Mouse (Mus musculus) liver, embryonic 12.5 days (tissue): ENCODE measurements around the gene Jak2. TPM values are rescaled to one million over a fixed set of nuclear protein-coding genes. Genes with fewer than 3 reads are reported as not detected.

Experiments
- ATAC-seq: fragments of 200-750 bp; cut with Nextera tagmentation; 2 replicates; pipeline ENCODE4 v1.8.0; 2017; ENCODE audit warnings: moderate number of reproducible peaks, mild to moderate bottlenecking, moderate library complexity
- H3K27ac ChIP-seq: fragments of 300-500 bp; sonication (generic); 2 replicates; pipeline ENCODE4 v1.5.1; 2016; ENCODE audit warnings: mild to moderate bottlenecking
- H3K27me3 ChIP-seq: fragments of 300-500 bp; sonication (generic); replicated peaks from 2 replicates; pipeline ENCODE4 v1.6.1; 2016; ENCODE audit warnings: mild to moderate bottlenecking, moderate library complexity
- H3K36me3 ChIP-seq: fragments of 300-500 bp; sonication (generic); 2 replicates; pipeline ENCODE4 v1.6.1; 2016; ENCODE audit warnings: mild to moderate bottlenecking, moderate library complexity
- H3K4me1 ChIP-seq: fragments of 300-500 bp; sonication (generic); 2 replicates; pipeline ENCODE4 v1.6.1; 2016
- H3K4me2 ChIP-seq: fragments of 300-500 bp; sonication (generic); 2 replicates; pipeline ENCODE4 v1.6.1; 2016; ENCODE audit warnings: mild to moderate bottlenecking, moderate library complexity
- H3K4me3 ChIP-seq: fragments of 300-500 bp; sonication (generic); 2 replicates; pipeline ENCODE4 v1.5.1; 2016; ENCODE audit warnings: mild to moderate bottlenecking, moderate library complexity
- H3K9ac ChIP-seq: fragments of 300-500 bp; sonication (generic); 2 replicates; pipeline ENCODE4 v1.6.1; 2016; ENCODE audit warnings: mild to moderate bottlenecking, moderate library complexity
- H3K9me3 ChIP-seq: fragments of 300-500 bp; sonication (generic); replicated peaks from 2 replicates; pipeline ENCODE4 v1.6.1; 2016; ENCODE audit warnings: mild to moderate bottlenecking, moderate library complexity
- WGBS: fragments of 180-500 bp; shearing (Covaris S2); methylation state at CpG from one replicate; pipeline ENCODE4 v1.1.7; 2016; ENCODE audit not compliant: insufficient replicate concordance; 5-methylcytosine and 5-hydroxymethylcytosine counted together
- polyA plus RNA-seq: library from polyadenylated mRNA; unstranded; fragments of >200 nt; fragmentation: Nextera tagmentation; extraction: Ambion mirVana; gene quantifications from 2 replicates; pipeline ENCODE4 v1.2.1, GENCODE M21; 2016

Jak2 gene
- polyA plus RNA-seq, result 21.1 and 22.4 TPM in 2 replicates

DNA sequence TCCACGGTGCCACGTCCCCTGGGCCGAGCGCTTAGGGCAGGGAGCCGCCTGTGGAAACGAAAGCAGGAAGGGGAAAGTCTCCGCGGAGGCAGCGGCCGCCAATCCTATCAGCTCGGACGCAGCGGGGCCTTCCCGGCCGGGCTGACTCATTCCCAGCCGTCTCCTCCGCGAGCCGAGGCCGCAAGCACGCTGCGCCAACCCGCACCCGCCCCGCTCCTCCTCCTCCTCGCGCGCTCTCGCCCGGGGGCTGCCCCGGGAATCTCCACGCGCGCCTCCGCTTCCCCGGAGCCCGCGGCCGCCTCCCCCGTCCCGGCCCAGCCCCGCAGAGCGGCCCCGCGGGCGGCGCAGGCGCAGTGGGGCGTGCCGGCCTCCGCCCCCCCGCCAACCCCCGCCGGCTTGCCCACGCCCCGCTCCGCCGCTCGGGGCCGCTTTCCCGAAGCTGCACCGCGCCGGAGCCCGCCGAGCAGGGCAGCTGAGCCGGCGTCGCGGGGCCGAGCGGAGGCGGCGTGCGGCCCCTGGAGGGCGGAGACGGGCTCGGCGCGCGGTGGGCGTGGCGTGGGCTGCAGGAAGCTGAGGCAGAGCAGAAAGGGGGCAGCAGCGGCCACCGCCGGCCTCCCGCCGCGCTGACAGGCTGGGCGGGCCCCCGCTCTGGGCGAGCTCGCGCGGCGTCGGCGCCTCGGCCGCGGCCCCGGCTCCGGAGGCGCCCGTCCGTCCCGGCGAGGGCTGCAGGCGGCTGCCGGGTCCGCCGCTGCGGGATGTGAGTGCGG, at the start of gene Jak2:
Jak2 (plus strand) TSS at position 638 of the 767 bp plus-strand sequence.
- Histone ChIP-seq H3K4me1 (peaks cover 45% of the 10 kb centered on the region), H3K27me3 (no peaks in the 10 kb centered on the region), H3K4me2 (peak within 1 kb of the TSS; percentile 74), H3K4me3 (peak within 1 kb of the TSS; percentile 99), H3K36me3 (peaks cover 23% of the 10 kb centered on the region), H3K9me3 (no peaks in the 10 kb centered on the region), H3K9ac (peak within 1 kb of the TSS; percentile 100), H3K27ac (peak within 1 kb of the TSS; percentile 100)
- WGBS, result under 1% methylated on average over 99 of the region's 114 CpGs
- ATAC-seq, result peak; percentile 91

DNA sequence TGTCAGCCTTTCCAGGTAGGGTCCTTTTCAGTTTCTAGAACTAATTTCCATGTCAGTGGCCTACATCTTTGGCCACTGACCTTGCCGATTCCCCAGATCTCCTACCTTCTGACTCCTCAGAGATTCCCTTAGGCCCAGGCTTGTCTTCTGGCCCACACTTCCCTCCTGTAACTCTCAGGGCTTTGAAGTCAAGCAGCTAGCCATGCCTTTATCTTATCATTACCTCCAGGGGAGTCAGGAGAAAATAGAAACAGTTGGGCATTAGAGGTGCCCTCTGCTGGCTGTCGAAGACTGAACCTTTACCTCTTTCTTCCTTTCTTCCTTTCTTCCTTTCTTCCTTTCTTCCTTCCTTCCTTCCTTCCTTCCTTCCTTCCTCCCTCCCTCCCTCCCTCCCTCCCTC, 48.3 kb upstream of the Jak2 start:
- no peaks in the 10 kb centered on the region for H3K36me3 ChIP-seq
- ATAC-seq, result peak; percentile 90
- 0 out of 2 replicates have a peak, but pooled peaks cover 5% of the 10 kb centered on the region for H3K9me3 ChIP-seq
- H3K27me3 ChIP-seq, result no peaks in the 10 kb centered on the region
- H3K4me1 ChIP-seq, result peaks cover 43% of the 10 kb centered on the region
- H3K4me2 ChIP-seq, result 0 out of 2 replicates have a peak overlapping the region, but pooled peaks have one; percentile 15
- 6% methylated on average over 2 of the region's 2 CpGs for WGBS
- peak overlapping the region; percentile 24; the same call in 1 of the 2 replicates for H3K9ac ChIP-seq
- H3K27ac ChIP-seq, result peak overlapping the region; percentile 68
- no peak overlapping the region for H3K4me3 ChIP-seq

DNA sequence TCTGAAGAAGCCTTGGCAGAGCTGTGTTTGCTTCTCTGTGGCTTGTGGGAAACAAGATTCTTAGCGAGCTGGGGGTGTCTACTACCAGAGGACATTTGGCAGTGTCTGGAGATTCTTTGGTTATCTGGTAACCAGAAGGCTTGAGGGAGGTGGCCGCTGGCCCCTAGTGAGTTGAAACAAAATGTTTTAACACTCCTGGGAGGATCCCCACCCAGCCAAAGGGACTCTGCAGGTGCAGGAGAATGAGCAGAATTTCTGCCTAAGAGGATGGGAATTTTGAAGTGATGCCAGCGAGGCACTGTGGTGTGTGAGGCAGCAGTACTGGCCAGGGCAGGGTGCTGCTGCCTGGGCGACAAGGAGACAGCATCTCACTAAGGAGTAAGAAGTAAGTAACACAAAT, 47.0 kb upstream of the Jak2 start:
- ATAC-seq, result 0 out of 2 replicates have a peak, but pooled peaks have one; percentile 42
- 57% methylated on average over 4 of the region's 4 CpGs for WGBS
- peaks cover 35% of the 10 kb centered on the region for H3K4me1 ChIP-seq
- no peak overlapping the region for H3K4me2 ChIP-seq
- H3K9me3 ChIP-seq, result 0 out of 2 replicates have a peak, but pooled peaks cover 5% of the 10 kb centered on the region
- no peaks in the 10 kb centered on the region for H3K36me3 ChIP-seq
- H3K27ac ChIP-seq, result peak overlapping the region; percentile 49
- peak overlapping the region; percentile 10 for H3K9ac ChIP-seq
- no peak overlapping the region for H3K4me3 ChIP-seq
- no peaks in the 10 kb centered on the region for H3K27me3 ChIP-seq

DNA sequence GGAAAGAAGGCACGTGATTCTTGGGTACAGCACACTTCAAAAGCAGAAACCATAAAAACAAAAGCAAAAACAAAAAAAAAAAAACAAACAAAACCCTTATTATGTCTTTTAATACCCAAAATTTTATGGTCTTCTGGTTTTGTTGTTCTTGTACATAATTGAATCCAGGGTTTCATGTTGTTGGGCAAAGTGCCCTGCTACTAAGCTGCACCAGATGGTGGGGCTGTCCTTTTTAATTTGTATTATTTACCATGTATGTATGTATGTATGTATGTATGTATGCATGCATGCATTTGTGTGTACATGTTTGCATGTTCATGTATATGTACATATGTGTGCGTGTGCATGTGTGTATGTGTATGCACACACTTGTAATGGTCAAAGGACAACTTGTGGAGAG, 46.4 kb upstream of the Jak2 start:
- Histone ChIP-seq H3K9ac (no peak overlapping the region), H3K36me3 (no peaks in the 10 kb centered on the region), H3K4me1 (peaks cover 29% of the 10 kb centered on the region), H3K27ac (no peak overlapping the region), H3K27me3 (no peaks in the 10 kb centered on the region), H3K4me2 (no peak overlapping the region), H3K4me3 (no peak overlapping the region), H3K9me3 (0 out of 2 replicates have a peak, but pooled peaks cover 5% of the 10 kb centered on the region)
- no peak for ATAC-seq
- 73% methylated on average over 2 of the region's 2 CpGs for WGBS

DNA sequence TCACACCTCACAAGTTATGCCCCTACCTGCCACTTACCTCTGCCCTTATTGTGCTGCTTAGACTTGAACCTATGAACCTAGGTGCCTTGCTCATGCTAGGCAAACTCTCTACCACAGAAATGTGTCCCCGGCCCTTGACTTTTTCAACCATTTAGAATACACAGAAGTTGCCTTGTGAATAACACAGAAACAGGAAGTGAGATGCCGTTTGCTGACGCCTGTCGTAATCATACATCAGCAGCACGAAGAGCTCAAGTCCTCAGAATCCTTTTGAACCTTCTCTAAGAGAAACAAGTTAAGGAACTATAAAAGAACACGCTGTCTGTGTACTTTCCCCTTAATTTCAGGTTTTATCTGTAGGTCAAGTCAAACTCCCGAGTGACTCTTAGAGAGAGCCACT, 41.7 kb upstream of the Jak2 start:
- 57% methylated on average over 7 of the region's 7 CpGs for WGBS
- no peak for ATAC-seq
- H3K27me3 ChIP-seq, result no peaks in the 10 kb centered on the region

DNA sequence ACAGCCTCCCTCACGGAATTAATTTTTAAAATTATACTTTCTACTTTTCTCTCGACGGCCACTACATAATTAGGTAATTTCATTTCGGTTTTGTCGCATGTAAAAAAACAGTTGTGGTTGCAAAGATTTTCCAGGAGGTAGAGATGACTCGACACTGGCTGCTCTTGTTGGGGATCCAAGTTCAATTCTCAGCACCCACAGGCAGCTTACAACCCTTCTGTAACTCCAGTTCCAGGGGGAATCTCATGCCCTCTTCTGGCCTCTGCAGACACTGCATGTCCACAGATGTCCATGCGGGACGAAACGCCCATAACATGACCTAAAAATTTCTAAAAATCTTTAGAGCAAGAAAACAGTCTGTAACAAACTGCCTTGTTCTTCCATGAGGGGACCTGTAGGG, 41.3 kb upstream of the Jak2 start:
- no peak overlapping the region for H3K27ac ChIP-seq
- H3K27me3 ChIP-seq, result no peaks in the 10 kb centered on the region
- no peak overlapping the region for H3K4me2 ChIP-seq
- H3K4me3 ChIP-seq, result no peak overlapping the region
- no peak for ATAC-seq
- 87% methylated on average over 9 of the region's 9 CpGs for WGBS
- H3K9me3 ChIP-seq, result no peaks in the 10 kb centered on the region
- peaks cover under 1% of the 10 kb centered on the region; the same call in 1 of the 2 replicates for H3K4me1 ChIP-seq
- no peak overlapping the region for H3K9ac ChIP-seq
- H3K36me3 ChIP-seq, result no peaks in the 10 kb centered on the region

More for the DNA sequence above, 41.7 kb upstream of the Jak2 start:
- Histone ChIP-seq H3K9ac (no peak overlapping the region), H3K4me2 (no peak overlapping the region), H3K27ac (no peak overlapping the region), H3K9me3 (no peaks in the 10 kb centered on the region), H3K36me3 (no peaks in the 10 kb centered on the region), H3K4me1 (peaks cover 5% of the 10 kb centered on the region), H3K4me3 (no peak overlapping the region)

DNA sequence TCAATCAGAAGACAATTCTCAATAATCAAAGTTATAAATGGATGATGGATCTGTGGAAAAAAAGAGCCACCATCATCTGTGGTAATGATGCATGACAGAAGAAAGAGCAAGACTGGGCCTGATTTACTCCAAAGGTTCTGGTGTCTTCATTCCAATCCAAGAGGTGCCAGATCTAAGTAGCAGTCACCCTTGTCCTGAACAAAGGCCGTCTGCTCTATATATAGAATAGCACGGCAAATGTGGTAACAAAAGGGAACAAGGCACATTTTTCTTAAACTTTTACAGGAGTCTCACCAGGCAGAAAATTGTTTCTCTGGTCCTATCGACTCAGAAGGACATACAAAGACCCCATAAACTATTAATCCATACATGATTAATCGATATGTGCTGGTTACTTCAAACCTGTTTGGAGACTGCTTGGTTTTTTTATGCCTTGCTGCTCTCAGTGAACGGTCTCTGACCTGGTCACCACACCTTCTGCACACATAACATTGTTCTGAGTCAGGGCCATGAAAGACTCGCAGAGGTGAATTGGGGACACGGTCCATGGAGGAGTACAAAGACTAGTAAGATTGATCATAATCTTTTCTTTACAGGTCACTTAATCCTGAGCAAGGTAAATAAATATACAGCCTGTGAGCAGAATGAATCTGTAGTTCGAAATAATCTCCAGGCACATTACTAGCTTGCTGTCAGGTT, 35.7 kb upstream of the Jak2 start:
- no peak overlapping the region for H3K9ac ChIP-seq
- 65% methylated on average over 8 of the region's 8 CpGs for WGBS
- no peaks in the 10 kb centered on the region for H3K27me3 ChIP-seq
- no peak overlapping the region for H3K4me3 ChIP-seq
- H3K4me2 ChIP-seq, result no peak overlapping the region
- no peak overlapping the region for H3K27ac ChIP-seq
- H3K9me3 ChIP-seq, result no peaks in the 10 kb centered on the region
- ATAC-seq, result no peak
- H3K36me3 ChIP-seq, result no peaks in the 10 kb centered on the region
- H3K4me1 ChIP-seq, result no peaks in the 10 kb centered on the region

DNA sequence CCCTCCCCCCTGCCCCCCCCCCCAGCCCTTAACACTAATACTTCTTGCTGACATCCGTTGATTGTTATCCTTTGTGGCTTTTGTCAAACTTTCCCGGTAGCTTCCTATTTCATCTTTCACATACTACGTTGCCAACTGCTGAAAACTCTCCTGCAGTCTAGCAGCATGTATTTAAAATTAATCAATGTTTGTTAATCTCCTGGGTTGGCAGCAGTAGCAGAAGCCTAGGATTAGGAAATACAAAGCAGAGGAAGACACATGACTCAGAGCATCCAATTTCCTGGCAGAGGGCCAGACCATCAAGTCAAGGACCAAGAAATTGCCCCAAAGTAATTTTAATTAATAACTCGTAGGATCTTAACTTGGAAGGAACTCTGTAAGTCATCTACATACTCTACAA, 29.8 kb upstream of the Jak2 start:
- H3K36me3 ChIP-seq, result no peaks in the 10 kb centered on the region
- no peak overlapping the region for H3K4me3 ChIP-seq
- H3K27ac ChIP-seq, result no peak overlapping the region
- 52% methylated on average over 4 of the region's 4 CpGs for WGBS
- no peaks in the 10 kb centered on the region for H3K9me3 ChIP-seq
- ATAC-seq, result no peak
- no peak overlapping the region for H3K4me2 ChIP-seq
- H3K4me1 ChIP-seq, result peaks cover 1% of the 10 kb centered on the region
- H3K9ac ChIP-seq, result no peak overlapping the region
- no peaks in the 10 kb centered on the region for H3K27me3 ChIP-seq

DNA sequence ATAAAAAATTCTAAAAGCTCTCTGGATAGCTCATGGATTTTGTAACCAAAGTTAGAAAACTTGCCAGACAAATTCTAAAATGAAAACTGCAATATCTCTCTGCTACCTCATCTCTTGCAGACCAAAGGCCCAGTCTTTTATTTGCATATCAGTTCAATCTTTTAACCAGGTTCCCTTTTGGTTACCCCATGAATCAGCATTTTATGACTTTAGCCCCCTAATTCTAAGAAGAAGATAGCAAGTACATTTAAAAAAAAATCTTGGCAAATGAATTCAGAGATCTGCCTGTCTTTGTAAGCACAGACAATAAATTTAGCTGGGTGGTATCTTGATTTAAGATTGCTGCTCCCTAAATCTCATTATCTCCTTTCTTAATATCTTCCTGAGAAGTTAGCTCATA, 26.7 kb upstream of the Jak2 start:
- no peak overlapping the region for H3K4me3 ChIP-seq
- H3K9me3 ChIP-seq, result no peaks in the 10 kb centered on the region
- H3K4me1 ChIP-seq, result peaks cover 16% of the 10 kb centered on the region
- no peaks in the 10 kb centered on the region for H3K36me3 ChIP-seq
- ATAC-seq, result no peak
- H3K27me3 ChIP-seq, result no peaks in the 10 kb centered on the region
- H3K4me2 ChIP-seq, result no peak overlapping the region
- no peak overlapping the region for H3K27ac ChIP-seq
- H3K9ac ChIP-seq, result no peak overlapping the region

DNA sequence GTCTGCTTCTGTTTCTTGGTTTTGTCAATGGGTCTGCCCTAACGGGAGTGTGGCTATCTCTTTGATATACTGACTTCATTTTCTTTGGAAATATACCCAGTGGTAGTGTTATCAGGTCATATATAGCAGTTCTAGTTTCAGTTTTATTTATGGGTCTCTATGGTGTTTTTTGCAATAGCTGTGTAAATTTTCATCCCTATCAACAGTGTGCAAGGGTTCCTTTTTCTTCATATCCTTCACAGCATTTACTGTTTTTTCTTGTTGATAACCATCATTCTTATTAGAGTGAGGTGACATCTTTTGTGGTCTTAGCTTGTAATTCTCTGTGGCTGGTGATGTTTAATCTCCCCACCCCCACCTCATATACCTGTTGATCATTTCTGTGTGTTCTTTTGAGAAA, 24.6 kb upstream of the Jak2 start:
- Histone ChIP-seq H3K4me2 (no peak overlapping the region), H3K36me3 (no peaks in the 10 kb centered on the region), H3K9me3 (no peaks in the 10 kb centered on the region), H3K27me3 (no peaks in the 10 kb centered on the region), H3K27ac (no peak overlapping the region), H3K4me3 (no peak overlapping the region), H3K9ac (no peak overlapping the region), H3K4me1 (peaks cover 18% of the 10 kb centered on the region)
- WGBS, result 33% methylated on average over 1 of the region's 1 CpGs
- ATAC-seq, result no peak

DNA sequence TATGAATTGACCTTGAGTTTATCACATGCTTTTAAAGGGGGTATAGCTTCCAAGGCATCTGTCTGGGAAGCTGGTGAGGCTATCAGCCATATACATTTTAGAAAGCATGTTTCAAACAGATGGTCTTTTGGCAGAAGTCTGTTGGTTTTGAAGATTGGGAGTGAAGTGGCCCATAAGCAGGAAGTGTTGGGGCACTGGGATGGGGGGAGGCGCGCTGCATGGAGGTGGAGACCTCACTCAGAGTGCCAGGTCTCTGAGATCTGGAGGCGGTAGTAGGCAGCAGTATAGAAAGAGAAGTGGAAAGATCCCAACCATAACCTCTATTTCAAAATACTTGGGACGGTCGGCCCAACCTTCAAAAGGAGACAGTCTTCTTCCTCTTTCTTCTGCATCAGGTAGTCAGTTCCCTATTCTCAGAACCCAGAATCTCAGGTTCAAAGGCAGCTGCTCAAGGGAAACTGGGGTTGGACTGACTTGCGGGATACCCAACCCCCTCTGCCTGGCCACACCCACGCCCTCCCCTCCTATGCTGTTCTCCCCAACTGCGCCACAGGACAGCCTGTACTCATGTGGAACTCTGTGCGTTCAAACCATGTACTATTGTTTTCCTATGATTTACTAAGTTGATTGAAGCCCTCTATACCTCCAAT, 23.6 kb upstream of the Jak2 start:
- Histone ChIP-seq H3K4me2 (peak overlapping the region; percentile 28; the same call in 1 of the 2 replicates), H3K9me3 (no peaks in the 10 kb centered on the region), H3K9ac (no peak overlapping the region), H3K27ac (no peak overlapping the region), H3K27me3 (no peaks in the 10 kb centered on the region), H3K4me1 (peaks cover 28% of the 10 kb centered on the region), H3K36me3 (no peaks in the 10 kb centered on the region), H3K4me3 (no peak overlapping the region)
- ATAC-seq, result no peak
- WGBS, result 23% methylated on average over 9 of the region's 9 CpGs

DNA sequence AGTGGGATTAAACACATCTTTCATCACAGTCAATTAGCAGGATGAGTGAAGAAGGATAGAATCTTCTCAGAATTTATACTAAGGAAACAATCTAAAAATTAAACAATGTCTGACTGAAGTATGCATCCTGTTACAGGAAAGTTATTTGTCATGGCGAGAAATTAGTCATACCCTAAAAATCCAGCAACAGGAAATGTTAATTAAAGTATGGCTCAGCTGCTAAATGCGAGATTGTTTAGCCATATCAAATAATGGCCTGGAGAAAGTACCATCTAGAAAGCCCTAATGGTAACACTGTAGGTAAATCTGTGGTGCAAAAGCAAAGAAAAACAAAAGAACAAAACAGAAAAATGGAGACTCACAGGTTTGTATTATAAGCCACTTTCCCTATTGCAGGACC, 22.6 kb upstream of the Jak2 start:
- ATAC-seq, result no peak
- Histone ChIP-seq H3K27me3 (no peaks in the 10 kb centered on the region), H3K9ac (no peak overlapping the region), H3K9me3 (no peaks in the 10 kb centered on the region), H3K4me3 (no peak overlapping the region), H3K36me3 (no peaks in the 10 kb centered on the region), H3K4me1 (peaks cover 30% of the 10 kb centered on the region), H3K4me2 (no peak overlapping the region), H3K27ac (no peak overlapping the region)
- 62% methylated on average over 2 of the region's 2 CpGs for WGBS
